ENCODE assay signal across 8 mouse cellular contexts in the genomic region with DNA sequence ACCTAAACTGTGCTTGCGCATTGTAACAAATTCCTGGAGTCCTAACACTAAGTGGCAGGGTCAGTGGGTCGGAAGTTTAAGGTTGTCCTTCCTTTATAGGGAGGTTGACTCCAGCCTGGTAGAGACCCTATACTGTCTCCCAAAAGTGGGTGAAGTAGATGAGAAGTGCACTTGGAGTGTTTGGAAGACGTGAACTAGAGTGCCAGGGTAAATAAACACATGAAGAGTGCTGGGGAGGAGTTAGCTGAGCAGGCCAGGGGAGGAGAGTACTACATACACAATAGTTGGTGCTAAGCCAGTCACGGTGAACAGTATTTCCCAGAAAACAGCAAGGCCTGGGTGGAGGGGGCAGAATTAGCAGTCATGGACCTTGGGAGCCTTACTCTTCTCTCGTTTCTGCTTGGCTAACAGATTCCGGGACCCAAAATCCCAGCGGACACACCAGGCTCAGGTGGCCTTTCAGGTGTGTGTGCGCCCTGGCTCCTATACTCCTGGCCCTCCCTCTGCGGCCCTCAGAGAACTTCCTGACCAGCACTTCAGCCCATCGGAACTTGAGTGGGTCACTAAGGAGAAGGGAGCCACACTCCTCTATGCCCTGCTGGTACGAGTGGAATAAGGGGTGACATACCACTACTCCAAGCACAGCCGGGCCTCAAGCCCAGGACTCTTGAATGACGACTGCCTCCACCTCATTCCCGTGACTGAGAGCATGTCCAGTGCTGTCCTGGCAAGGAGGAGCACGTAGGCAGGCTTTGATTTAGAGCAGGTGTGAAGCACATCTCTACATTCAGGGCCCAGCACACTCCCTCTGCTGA. TPM values are rescaled to one million over a fixed set of nuclear protein-coding genes. Genes with fewer than 3 reads are reported as not detected.
A peak's percentile ranks its signal among the peaks of the same experiment; 100 is the strongest.
DNase-seq lines count a peak whose midpoint lies in the region; ATAC-seq and TF ChIP-seq lines count a peak whose summit lies in the region.

No protein-coding gene starts in this region.

- peak; percentile 19 for ATAC-seq in forebrain, embryonic 13.5 days
- ATAC-seq in liver, embryonic 14.5 days (ENCODE audit: insufficient read depth) = no peak
- no peak for ATAC-seq in stomach, embryonic 14.5 days (ENCODE audit: insufficient number of reproducible peaks, insufficient read depth, low FRiP score, low read depth)
- ATAC-seq in cerebellum, adult (ENCODE audit: insufficient number of reproducible peaks, low FRiP score, low TSS enrichment) = no peak

- H3K4me2 ChIP-seq in forebrain, embryonic 13.5 days = peak overlapping the region; percentile 100
- H3K4me2 ChIP-seq in liver, embryonic 14.5 days (ENCODE audit: low read depth) = peak overlapping the region; percentile 100
- peak overlapping the region; percentile 97 for H3K4me2 ChIP-seq in stomach, embryonic 14.5 days (replicated peaks; ENCODE audit: low read depth, low read length)

- H3K36me3 ChIP-seq in spleen, adult 2 months (ENCODE audit: control insufficient read depth, insufficient read depth, low read length) = peaks cover 47% of the 10 kb centered on the region
- peaks cover 88% of the 10 kb centered on the region for H3K36me3 ChIP-seq in forebrain, embryonic 13.5 days (ENCODE audit: poor library complexity, severe bottlenecking)
- peaks cover 72% of the 10 kb centered on the region for H3K36me3 ChIP-seq in liver, embryonic 14.5 days (replicated peaks; ENCODE audit: control insufficient read depth, insufficient read depth, low read depth)
- H3K36me3 ChIP-seq in stomach, embryonic 14.5 days (ENCODE audit: control insufficient read depth, insufficient read depth, low read length) = peaks cover 73% of the 10 kb centered on the region

- no peak for DNase-seq in spleen, adult 2 months (ENCODE audit: low read depth in 1 of 2, low spot score in 2 of 2)
- DNase-seq in spleen, adult 18-20 months = no peak
- DNase-seq in liver, embryonic 14.5 days (ENCODE audit: low read depth in 3 of 3, low spot score in 3 of 3) = no peak
- no peak for DNase-seq in ovary, postnatal 14 days (ENCODE audit: low spot score)
- no peak for DNase-seq in gastrocnemius, postnatal 14 days

- WGBS in spleen, adult 2 months = 84% methylated on average over 15 of the region's 15 CpGs
- WGBS in forebrain, embryonic 13.5 days = 78% methylated on average over 15 of the region's 15 CpGs
- WGBS in liver, embryonic 14.5 days (ENCODE audit: insufficient replicate concordance) = 75% methylated on average over 15 of the region's 15 CpGs
- 76% methylated on average over 15 of the region's 15 CpGs for WGBS in stomach, embryonic 14.5 days

- TF ChIP-seq POLR2A in spleen, adult 2 months (IDR thresholded peaks at IDR 0.05; ENCODE audit: low read depth, low read length) = no peak

- peak overlapping the region; percentile 91 for H3K9ac ChIP-seq in forebrain, embryonic 13.5 days
- H3K9ac ChIP-seq in liver, embryonic 14.5 days (replicated peaks) = peak overlapping the region; percentile 64
- H3K9ac ChIP-seq in stomach, embryonic 14.5 days (replicated peaks; ENCODE audit: low read depth, low read length) = no peak overlapping the region

- H3K27me3 ChIP-seq in spleen, adult 2 months (ENCODE audit: control insufficient read depth, insufficient read depth, low read length) = no peaks in the 10 kb centered on the region
- no peaks in the 10 kb centered on the region for H3K27me3 ChIP-seq in forebrain, embryonic 13.5 days
- no peaks in the 10 kb centered on the region for H3K27me3 ChIP-seq in liver, embryonic 14.5 days (ENCODE audit: control insufficient read depth, insufficient read depth, low read length)
- no peaks in the 10 kb centered on the region for H3K27me3 ChIP-seq in stomach, embryonic 14.5 days (ENCODE audit: control insufficient read depth, insufficient read depth, low read length)

- TF ChIP-seq CTCF in spleen, adult 2 months (IDR thresholded peaks at IDR 0.05; ENCODE audit: extremely low read depth, insufficient read depth, insufficient read length, insufficient replicate concordance) = no peak
- TF ChIP-seq CTCF in liver, embryonic 14.5 days (IDR thresholded peaks at IDR 0.05; ENCODE audit: low read depth) = no peak

- peaks cover 8% of the 10 kb centered on the region for H3K4me1 ChIP-seq in spleen, adult 2 months (ENCODE audit: control insufficient read depth, insufficient read depth, insufficient read length)
- peaks cover 27% of the 10 kb centered on the region for H3K4me1 ChIP-seq in forebrain, embryonic 13.5 days
- H3K4me1 ChIP-seq in liver, embryonic 14.5 days (replicated peaks; ENCODE audit: control insufficient read depth in 2 of 2, insufficient read depth in 2 of 2, low read length in 1 of 2) = peaks cover 21 to 35% of the 10 kb centered on the region in 2 experiments
- peaks cover 17% of the 10 kb centered on the region for H3K4me1 ChIP-seq in stomach, embryonic 14.5 days (ENCODE audit: control insufficient read depth, insufficient read depth, low read length)

- intact Hi-C loops in gastrocnemius, postnatal 14 days (cut with DNase I; ENCODE audit: low total_unique reads) = no loop called here

- H3K4me3 ChIP-seq in spleen, adult 2 months (ENCODE audit: extremely low read depth, insufficient read depth, insufficient read length) = peak overlapping the region; percentile 78
- H3K4me3 ChIP-seq in forebrain, embryonic 13.5 days = peak overlapping the region; percentile 90
- H3K4me3 ChIP-seq in liver, embryonic 14.5 days (ENCODE audit: insufficient read depth in 1 of 2, low read depth in 2 of 2, low read length in 2 of 2) = peak overlapping the region; percentile 82 to 90
- H3K4me3 ChIP-seq in stomach, embryonic 14.5 days (ENCODE audit: low read depth, low read length) = peak overlapping the region; percentile 87

- TF ChIP-seq EP300 in liver, embryonic 14.5 days (IDR thresholded peaks at IDR 0.05; ENCODE audit: low read depth) = no peak

- H3K27ac ChIP-seq in spleen, adult 2 months (ENCODE audit: insufficient read depth, low read length) = peak overlapping the region; percentile 69; the same call in 1 of the 2 replicates
- H3K27ac ChIP-seq in forebrain, embryonic 13.5 days = peak overlapping the region; percentile 41; the same call in 1 of the 2 replicates
- H3K27ac ChIP-seq in liver, embryonic 14.5 days = peak overlapping the region; percentile 49
- H3K27ac ChIP-seq in stomach, embryonic 14.5 days (ENCODE audit: low read length) = no peak overlapping the region

- no peaks in the 10 kb centered on the region for H3K9me3 ChIP-seq in forebrain, embryonic 13.5 days (replicated peaks)
- no peaks in the 10 kb centered on the region for H3K9me3 ChIP-seq in liver, embryonic 14.5 days (ENCODE audit: control insufficient read depth, low read length)
- H3K9me3 ChIP-seq in stomach, embryonic 14.5 days (ENCODE audit: control insufficient read depth, low read depth, low read length) = no peaks in the 10 kb centered on the region

RNA-seq across cellular contexts. Expression of gene Gps2, which starts 0.8 kb away (rescaled TPM):
- polyA plus RNA-seq in spleen, adult 2 months (2012; rRNA removed) = 119 and 145 TPM in 2 replicates
- polyA plus RNA-seq in forebrain, embryonic 13.5 days (2015; fragmentation: Nextera tagmentation; extraction: Ambion mirVana) = 90.1 and 93.2 TPM in 2 replicates
- 79.5 and 93.1 TPM in 2 replicates for polyA plus RNA-seq in liver, embryonic 14.5 days (2012; rRNA removed)
- polyA plus RNA-seq in liver, embryonic 14.5 days (2014; fragmentation: Nextera tagmentation; extraction: Ambion mirVana) = 82.7 and 91.2 TPM in 2 replicates
- polyA plus RNA-seq in stomach, embryonic 14.5 days (2014; fragmentation: Nextera tagmentation; extraction: Ambion mirVana) = 71.3 and 80.0 TPM in 2 replicates
- 10 to 100 TPM; 21.8 to 24.2 TPM for total RNA-seq in gastrocnemius, postnatal 14 days (2021)

RNA-seq across cellular contexts. Expression of gene Eif5a, which starts 8.8 kb away (rescaled TPM):
- polyA plus RNA-seq in spleen, adult 2 months (2012; rRNA removed) = 219 and 257 TPM in 2 replicates
- polyA plus RNA-seq in forebrain, embryonic 13.5 days (2015; fragmentation: Nextera tagmentation; extraction: Ambion mirVana) = 1,467 and 1,510 TPM in 2 replicates
- 652 and 846 TPM in 2 replicates for polyA plus RNA-seq in liver, embryonic 14.5 days (2012; rRNA removed)
- polyA plus RNA-seq in liver, embryonic 14.5 days (2014; fragmentation: Nextera tagmentation; extraction: Ambion mirVana) = 1,316 and 1,415 TPM in 2 replicates
- polyA plus RNA-seq in stomach, embryonic 14.5 days (2014; fragmentation: Nextera tagmentation; extraction: Ambion mirVana) = 1,510 and 1,553 TPM in 2 replicates
- total RNA-seq in gastrocnemius, postnatal 14 days (2021) = 100 to 1,000 TPM; 567 to 637 TPM

RNA-seq across cellular contexts. Expression of gene Neurl4, which starts 12.1 kb away (rescaled TPM):
- polyA plus RNA-seq in spleen, adult 2 months (2012; rRNA removed) = 43.3 and 45.2 TPM in 2 replicates
- 15.5 and 20.2 TPM in 2 replicates for polyA plus RNA-seq in forebrain, embryonic 13.5 days (2015; fragmentation: Nextera tagmentation; extraction: Ambion mirVana)
- 13.1 and 20.5 TPM in 2 replicates for polyA plus RNA-seq in liver, embryonic 14.5 days (2012; rRNA removed)
- 2.5 and 3.4 TPM in 2 replicates for polyA plus RNA-seq in liver, embryonic 14.5 days (2014; fragmentation: Nextera tagmentation; extraction: Ambion mirVana)
- 12.6 and 12.7 TPM in 2 replicates for polyA plus RNA-seq in stomach, embryonic 14.5 days (2014; fragmentation: Nextera tagmentation; extraction: Ambion mirVana)
- total RNA-seq in gastrocnemius, postnatal 14 days (2021) = 10 to 100 TPM; 27.2 to 29.1 TPM

RNA-seq across cellular contexts. Expression of gene 2810408A11Rik, which starts 12.1 kb away (rescaled TPM):
- 0.48 and 0.51 TPM in 2 replicates for polyA plus RNA-seq in spleen, adult 2 months (2012; rRNA removed)
- polyA plus RNA-seq in forebrain, embryonic 13.5 days (2015; fragmentation: Nextera tagmentation; extraction: Ambion mirVana) = 19.1 and 20.3 TPM in 2 replicates
- polyA plus RNA-seq in liver, embryonic 14.5 days (2012; rRNA removed) = 0.40 and 0.48 TPM in 2 replicates
- 0.93 and 1.7 TPM in 2 replicates for polyA plus RNA-seq in liver, embryonic 14.5 days (2014; fragmentation: Nextera tagmentation; extraction: Ambion mirVana)
- polyA plus RNA-seq in stomach, embryonic 14.5 days (2014; fragmentation: Nextera tagmentation; extraction: Ambion mirVana) = 8.5 and 10.4 TPM in 2 replicates
- under 1 TPM; 0.62 to 0.84 TPM for total RNA-seq in gastrocnemius, postnatal 14 days (2021)

RNA-seq across cellular contexts. Expression of gene Acap1, which starts 17.6 kb away (rescaled TPM):
- 142 and 162 TPM in 2 replicates for polyA plus RNA-seq in spleen, adult 2 months (2012; rRNA removed)
- polyA plus RNA-seq in forebrain, embryonic 13.5 days (2015; fragmentation: Nextera tagmentation; extraction: Ambion mirVana) = 0.28 and 0.34 TPM in 2 replicates
- 2.7 and 2.8 TPM in 2 replicates for polyA plus RNA-seq in liver, embryonic 14.5 days (2012; rRNA removed)
- 2.9 and 3.3 TPM in 2 replicates for polyA plus RNA-seq in liver, embryonic 14.5 days (2014; fragmentation: Nextera tagmentation; extraction: Ambion mirVana)
- 3.5 and 4.0 TPM in 2 replicates for polyA plus RNA-seq in stomach, embryonic 14.5 days (2014; fragmentation: Nextera tagmentation; extraction: Ambion mirVana)
- under 1 TPM; 0.33 to 0.55 TPM for total RNA-seq in gastrocnemius, postnatal 14 days (2021)
